Mouse (Mus musculus): ENCODE measurements around the gene Amigo1. TPM values are rescaled to one million over a fixed set of nuclear protein-coding genes. Genes with fewer than 3 reads are reported as not detected.

Amigo1 gene
- polyA plus RNA-seq, 1 experiment from 2014 or later: 6.3 TPM

DNA sequence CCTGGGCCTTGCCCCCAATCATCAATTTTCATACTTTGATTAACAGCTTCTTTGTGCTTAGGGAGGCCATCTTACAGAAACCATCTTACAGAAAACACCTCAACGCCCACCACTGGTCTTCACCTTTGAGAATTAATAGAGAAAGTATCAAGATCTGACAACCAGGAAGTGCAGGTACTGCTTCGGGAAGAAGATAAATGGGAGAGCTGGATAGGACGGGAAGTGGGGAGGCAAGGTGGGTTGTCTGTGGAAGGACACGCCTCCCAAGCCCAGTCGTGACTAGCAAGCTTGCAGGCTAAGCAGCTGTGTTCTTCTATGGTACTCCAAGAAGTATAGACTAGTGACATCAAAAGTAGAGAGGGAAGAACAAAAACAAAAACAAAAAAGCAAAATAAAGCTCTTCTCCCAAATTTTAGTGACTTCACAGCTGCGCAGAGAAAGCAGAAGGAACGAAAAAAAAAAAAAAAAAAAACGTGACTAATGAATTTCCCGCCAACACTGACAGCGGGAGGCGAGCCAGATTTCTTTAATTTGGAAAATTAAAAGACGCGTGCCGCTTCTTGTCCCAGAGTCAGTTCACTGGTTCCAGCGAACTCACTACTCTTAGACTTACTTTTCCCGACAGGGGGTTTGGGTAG lies 556 bp upstream of the Amigo1 start:
- H3K4me1 ChIP-seq: peaks cover 25% of the 10 kb centered on the region
- peak overlapping the region; percentile 70; the same call in 1 of the 2 replicates for H3K9ac ChIP-seq
- H3K36me3 ChIP-seq: 0 out of 2 replicates have a peak, but pooled peaks cover 3% of the 10 kb centered on the region
- no peaks in the 10 kb centered on the region for H3K9me3 ChIP-seq (replicated peaks)
- no peak for ATAC-seq (ENCODE audit: insufficient number of reproducible peaks, low FRiP score, low TSS enrichment, low read depth)
- peak overlapping the region; percentile 73 for H3K4me3 ChIP-seq (replicated peaks)
- peaks cover 6% of the 10 kb centered on the region; the same call in 1 of the 2 replicates for H3K27me3 ChIP-seq
- peak overlapping the region; percentile 90 for H3K4me2 ChIP-seq (replicated peaks)
- WGBS: 3% methylated on average over 16 of the region's 16 CpGs
- H3K27ac ChIP-seq (replicated peaks): no peak overlapping the region

DNA sequence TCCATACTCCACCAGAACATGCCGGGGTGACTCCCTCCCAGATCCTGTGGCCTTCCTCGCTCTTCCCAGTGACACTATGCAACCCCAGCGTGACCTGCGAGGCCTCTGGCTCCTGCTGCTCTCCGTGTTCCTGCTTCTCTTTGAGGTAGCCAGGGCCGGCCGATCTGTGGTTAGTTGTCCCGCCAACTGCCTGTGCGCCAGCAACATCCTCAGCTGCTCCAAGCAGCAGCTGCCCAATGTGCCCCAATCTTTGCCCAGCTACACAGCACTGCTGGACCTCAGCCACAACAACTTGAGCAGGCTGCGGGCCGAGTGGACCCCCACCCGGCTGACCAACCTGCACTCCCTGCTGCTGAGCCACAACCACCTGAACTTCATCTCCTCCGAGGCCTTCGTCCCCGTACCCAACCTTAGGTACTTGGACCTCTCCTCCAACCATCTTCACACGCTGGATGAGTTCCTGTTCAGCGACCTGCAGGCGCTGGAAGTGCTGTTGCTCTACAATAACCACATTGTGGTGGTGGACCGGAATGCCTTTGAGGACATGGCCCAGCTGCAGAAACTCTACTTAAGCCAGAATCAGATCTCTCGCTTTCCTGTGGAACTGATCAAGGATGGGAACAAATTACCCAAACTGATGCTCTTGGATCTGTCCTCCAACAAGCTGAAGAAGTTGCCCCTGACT lies 1.1 kb downstream of the Amigo1 start:
- H3K4me1 ChIP-seq: peaks cover 25% of the 10 kb centered on the region
- H3K4me2 ChIP-seq (replicated peaks): peak overlapping the region; percentile 90
- no peak for ATAC-seq (ENCODE audit: insufficient number of reproducible peaks, low FRiP score, low TSS enrichment, low read depth)
- H3K27ac ChIP-seq (replicated peaks): no peak overlapping the region
- H3K27me3 ChIP-seq: peaks cover 6% of the 10 kb centered on the region; the same call in 1 of the 2 replicates
- H3K4me3 ChIP-seq (replicated peaks): peak overlapping the region; percentile 73
- no peaks in the 10 kb centered on the region for H3K9me3 ChIP-seq (replicated peaks)
- H3K36me3 ChIP-seq: 0 out of 2 replicates have a peak, but pooled peaks cover 3% of the 10 kb centered on the region
- H3K9ac ChIP-seq: no peak overlapping the region
- 64% methylated on average over 20 of the region's 20 CpGs for WGBS

DNA sequence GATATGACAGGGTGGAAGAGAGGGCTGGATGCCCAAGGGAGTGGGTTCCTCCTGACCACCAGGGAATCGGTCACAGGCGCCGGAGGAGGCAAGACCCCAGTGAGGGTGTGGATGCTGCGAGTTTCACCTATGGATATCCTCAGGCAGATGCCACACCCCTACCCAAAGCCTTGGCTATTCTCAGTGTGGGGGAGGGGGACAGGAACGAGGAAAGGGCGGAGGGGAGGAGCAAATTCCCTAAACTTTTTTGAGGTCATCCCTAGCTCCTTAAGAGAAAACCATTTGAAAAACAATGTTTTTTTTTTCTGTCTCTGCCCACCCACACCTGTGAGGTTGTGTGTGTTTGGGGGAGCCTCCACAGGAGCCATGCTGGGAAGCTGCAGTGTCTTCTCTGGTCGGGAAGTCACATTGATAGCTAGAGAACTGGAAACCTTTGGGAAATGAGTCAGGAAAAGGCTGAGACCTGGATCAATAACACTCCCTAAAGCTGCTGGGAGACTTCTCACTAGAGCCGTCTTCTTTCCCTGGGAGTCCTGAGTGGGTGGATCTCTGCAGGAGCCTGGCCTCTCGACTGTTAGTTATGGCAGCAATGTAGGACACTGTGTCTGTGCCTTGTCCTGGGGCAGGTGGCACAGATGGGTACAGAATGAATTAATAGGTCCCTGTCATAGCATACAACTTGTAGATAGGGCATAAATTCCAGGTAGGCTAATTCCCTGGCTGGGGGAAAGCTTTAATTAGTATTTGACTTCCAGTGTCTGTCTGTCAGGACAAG lies 2.8 kb downstream of the Amigo1 start:
- ATAC-seq (ENCODE audit: insufficient number of reproducible peaks, low FRiP score, low TSS enrichment, low read depth): no peak
- Histone ChIP-seq H3K9ac (no peak overlapping the region), H3K4me3 (replicated peaks) (no peak overlapping the region), H3K27me3 (peaks cover 6% of the 10 kb centered on the region; the same call in 1 of the 2 replicates), H3K27ac (replicated peaks) (no peak overlapping the region), H3K4me2 (replicated peaks) (no peak overlapping the region), H3K36me3 (0 out of 2 replicates have a peak, but pooled peaks cover 3% of the 10 kb centered on the region), H3K9me3 (replicated peaks) (no peaks in the 10 kb centered on the region), H3K4me1 (peaks cover 25% of the 10 kb centered on the region)
- WGBS: 71% methylated on average over 8 of the region's 9 CpGs

DNA sequence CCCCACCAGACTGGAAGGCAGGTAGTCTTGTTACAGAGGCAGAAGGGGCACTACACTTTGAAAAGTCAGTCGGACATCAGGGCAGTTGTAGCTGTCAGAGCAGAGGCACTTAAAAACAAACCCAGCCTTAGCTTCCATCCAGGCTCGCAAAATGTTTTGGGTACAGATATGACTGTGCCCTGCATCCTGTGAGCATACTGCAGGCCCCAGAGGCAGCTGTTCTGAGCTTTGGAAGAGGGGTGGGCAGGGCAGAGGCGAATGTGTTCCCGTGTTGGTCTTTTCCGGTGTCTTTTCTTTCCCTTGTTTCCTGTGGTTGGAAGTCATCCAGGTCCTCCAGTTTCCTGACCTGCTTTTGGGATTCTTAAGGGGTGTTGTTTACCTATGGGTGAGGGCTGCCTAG lies 3.8 kb downstream of the Amigo1 start:
- no peak for ATAC-seq (ENCODE audit: insufficient number of reproducible peaks, low FRiP score, low TSS enrichment, low read depth)
- Histone ChIP-seq H3K9me3 (replicated peaks) (no peaks in the 10 kb centered on the region), H3K4me1 (peaks cover 25% of the 10 kb centered on the region), H3K27me3 (peaks cover 6% of the 10 kb centered on the region; the same call in 1 of the 2 replicates), H3K27ac (replicated peaks) (no peak overlapping the region), H3K9ac (no peak overlapping the region), H3K4me3 (replicated peaks) (no peak overlapping the region), H3K4me2 (replicated peaks) (no peak overlapping the region), H3K36me3 (0 out of 2 replicates have a peak, but pooled peaks cover 3% of the 10 kb centered on the region)
- WGBS: 46% methylated on average over 5 of the region's 5 CpGs

DNA sequence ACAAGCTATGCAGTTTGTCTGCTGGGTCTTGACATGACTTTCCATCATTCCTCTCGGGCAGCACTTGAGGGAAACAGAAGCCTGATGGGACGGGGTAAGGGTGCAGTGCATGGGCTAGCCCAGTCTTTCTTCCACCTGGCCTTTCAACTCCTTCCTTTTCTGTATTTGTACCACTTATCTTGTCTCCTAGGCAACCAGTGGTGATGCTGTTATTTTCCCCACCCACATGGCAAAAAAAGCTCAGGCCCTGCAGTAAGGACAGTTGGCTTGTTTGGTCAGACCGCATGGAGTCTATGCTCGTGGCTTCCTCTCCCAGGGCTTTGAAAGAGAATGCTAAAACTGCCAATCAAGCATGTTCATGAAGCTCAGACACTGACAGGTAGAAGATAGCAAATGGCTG lies 7.6 kb downstream of the Amigo1 start:
- no peak overlapping the region for H3K9ac ChIP-seq
- no peaks in the 10 kb centered on the region for H3K9me3 ChIP-seq (replicated peaks)
- no peak for ATAC-seq (ENCODE audit: insufficient number of reproducible peaks, low FRiP score, low TSS enrichment, low read depth)
- 71% methylated on average over 4 of the region's 4 CpGs for WGBS
- H3K4me3 ChIP-seq (replicated peaks): no peak overlapping the region
- peaks cover 29% of the 10 kb centered on the region for H3K4me1 ChIP-seq
- no peak overlapping the region for H3K4me2 ChIP-seq (replicated peaks)
- H3K27me3 ChIP-seq: no peaks in the 10 kb centered on the region
- H3K27ac ChIP-seq (replicated peaks): no peak overlapping the region; the same call in 1 of the 2 replicates
- no peaks in the 10 kb centered on the region for H3K36me3 ChIP-seq

DNA sequence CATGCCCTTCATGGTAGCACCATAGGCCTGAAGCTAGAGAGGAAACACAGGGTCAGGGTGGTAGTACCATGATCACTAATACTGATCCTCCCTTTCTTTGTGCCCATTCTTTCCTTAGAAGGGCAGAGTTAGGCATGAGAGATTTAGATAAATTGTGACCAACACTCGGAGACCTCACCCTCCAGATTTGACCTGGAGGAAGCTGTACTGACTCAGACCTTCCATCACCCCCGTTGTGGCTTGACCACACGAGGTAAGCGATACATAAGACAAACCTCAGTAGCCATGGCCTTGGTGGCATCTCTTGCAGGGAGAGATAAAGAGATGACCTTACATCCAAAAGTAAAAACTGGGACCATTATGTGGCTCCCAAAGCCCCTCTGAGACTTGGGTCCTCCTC lies 9.2 kb downstream of the Amigo1 start:
- Histone ChIP-seq H3K4me2 (replicated peaks) (no peak overlapping the region), H3K27ac (replicated peaks) (no peak overlapping the region), H3K4me1 (peaks cover 25% of the 10 kb centered on the region), H3K9ac (no peak overlapping the region), H3K27me3 (no peaks in the 10 kb centered on the region), H3K36me3 (no peaks in the 10 kb centered on the region), H3K4me3 (replicated peaks) (no peak overlapping the region), H3K9me3 (replicated peaks) (no peaks in the 10 kb centered on the region)
- ATAC-seq (ENCODE audit: insufficient number of reproducible peaks, low FRiP score, low TSS enrichment, low read depth): no peak
- WGBS: 84% methylated on average over 4 of the region's 4 CpGs

DNA sequence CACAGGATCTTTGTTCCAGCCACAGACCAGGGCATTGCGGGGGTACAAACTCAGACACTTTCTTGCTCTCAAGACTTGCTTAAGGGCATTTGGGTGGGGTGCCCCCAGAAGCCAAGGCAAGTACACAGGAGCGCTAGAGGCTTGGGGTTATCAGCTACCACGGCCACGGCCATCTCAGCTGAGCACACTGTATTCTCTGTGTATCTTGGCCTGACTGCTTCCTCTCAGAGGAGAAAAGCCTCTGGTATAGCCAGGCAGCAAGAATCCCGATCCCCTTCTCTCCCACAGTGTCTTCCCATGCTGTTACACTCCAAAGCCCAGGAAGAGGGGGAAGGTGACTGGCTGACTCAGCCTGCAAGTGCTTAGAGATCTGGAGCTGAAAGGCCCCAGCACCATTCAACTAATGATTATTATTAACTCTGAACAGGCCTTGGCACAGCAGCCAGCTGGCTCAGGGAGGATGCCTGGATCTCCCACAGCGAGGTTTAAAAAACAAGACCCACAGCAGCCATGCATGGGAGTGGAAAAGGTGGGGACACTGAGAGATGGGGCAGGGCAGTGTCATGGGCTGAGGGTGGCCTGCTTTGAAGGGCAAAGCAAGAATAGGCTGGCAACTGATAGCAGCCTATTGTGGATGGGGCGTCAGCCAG lies 9.9 kb downstream of the Amigo1 start:
- no peaks in the 10 kb centered on the region for H3K36me3 ChIP-seq
- peaks cover 23% of the 10 kb centered on the region for H3K4me1 ChIP-seq
- no peak overlapping the region for H3K4me3 ChIP-seq (replicated peaks)
- WGBS: 60% methylated on average over 7 of the region's 7 CpGs
- H3K9ac ChIP-seq: no peak overlapping the region; the same call in 1 of the 2 replicates
- H3K9me3 ChIP-seq (replicated peaks): no peaks in the 10 kb centered on the region
- peak overlapping the region; percentile 22 for H3K27ac ChIP-seq (replicated peaks)
- no peak overlapping the region for H3K4me2 ChIP-seq (replicated peaks)
- no peak for ATAC-seq (ENCODE audit: insufficient number of reproducible peaks, low FRiP score, low TSS enrichment, low read depth)
- H3K27me3 ChIP-seq: no peaks in the 10 kb centered on the region

DNA sequence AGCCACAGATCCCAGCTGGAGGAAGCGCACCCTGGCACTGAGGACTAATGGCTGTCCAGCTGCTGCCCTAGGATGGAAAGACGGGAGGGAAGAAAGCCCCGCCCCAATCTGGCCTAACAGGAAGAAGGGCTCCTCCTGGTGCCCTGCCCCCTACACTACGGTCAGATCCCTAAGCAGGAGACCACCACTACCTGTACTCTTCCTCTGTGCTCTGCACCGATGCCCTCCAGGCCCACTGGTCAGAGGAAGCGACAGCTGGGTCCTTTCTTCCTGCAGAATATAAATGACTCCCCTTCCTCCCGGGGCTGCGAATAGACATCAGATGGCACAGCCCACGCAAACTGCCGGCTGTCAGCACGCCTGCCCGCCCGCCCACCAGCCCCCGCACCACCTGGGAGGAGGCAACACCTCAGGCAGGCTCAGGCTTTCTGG lies 10.9 kb downstream of the Amigo1 start:
- no peak overlapping the region for H3K27ac ChIP-seq (replicated peaks)
- H3K4me3 ChIP-seq (replicated peaks): no peak overlapping the region
- no peaks in the 10 kb centered on the region; the same call in 1 of the 2 replicates for H3K36me3 ChIP-seq
- no peaks in the 10 kb centered on the region for H3K9me3 ChIP-seq (replicated peaks)
- 26% methylated on average over 14 of the region's 14 CpGs for WGBS
- H3K27me3 ChIP-seq: no peaks in the 10 kb centered on the region
- 0 out of 2 replicates have a peak overlapping the region, but pooled peaks have one; percentile 4 for H3K4me2 ChIP-seq (replicated peaks)
- ATAC-seq (ENCODE audit: insufficient number of reproducible peaks, low FRiP score, low TSS enrichment, low read depth): no peak
- H3K9ac ChIP-seq: no peak overlapping the region
- H3K4me1 ChIP-seq: peaks cover 32% of the 10 kb centered on the region

DNA sequence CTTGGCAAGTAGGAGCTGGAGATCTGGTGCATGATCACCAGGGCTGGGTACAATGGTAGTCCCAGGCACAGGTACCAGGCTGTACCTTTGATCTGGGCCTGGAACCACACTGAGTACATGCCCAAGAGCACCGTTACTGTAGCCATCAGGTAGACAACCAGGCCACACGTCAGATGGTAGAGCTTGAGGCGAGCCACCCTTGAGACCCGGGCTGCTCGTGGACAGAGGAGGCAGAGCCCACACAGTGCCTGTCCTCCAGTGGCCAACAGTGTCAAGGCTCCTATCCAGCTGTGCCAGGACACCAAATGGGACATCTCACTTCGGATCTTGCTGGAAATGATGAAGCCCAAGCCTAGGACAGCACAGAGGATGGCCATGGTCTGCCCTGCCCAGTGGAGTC lies 13.1 kb downstream of the Amigo1 start:
- no peak overlapping the region for H3K27ac ChIP-seq (replicated peaks)
- 93% methylated on average over 6 of the region's 6 CpGs for WGBS
- H3K4me2 ChIP-seq (replicated peaks): no peak overlapping the region
- no peak overlapping the region for H3K4me3 ChIP-seq (replicated peaks)
- no peaks in the 10 kb centered on the region for H3K27me3 ChIP-seq
- no peak overlapping the region for H3K9ac ChIP-seq
- peaks cover 32% of the 10 kb centered on the region for H3K4me1 ChIP-seq
- no peaks in the 10 kb centered on the region for H3K9me3 ChIP-seq (replicated peaks)
- ATAC-seq (ENCODE audit: insufficient number of reproducible peaks, low FRiP score, low TSS enrichment, low read depth): no peak
- H3K36me3 ChIP-seq: peaks cover 19% of the 10 kb centered on the region

DNA sequence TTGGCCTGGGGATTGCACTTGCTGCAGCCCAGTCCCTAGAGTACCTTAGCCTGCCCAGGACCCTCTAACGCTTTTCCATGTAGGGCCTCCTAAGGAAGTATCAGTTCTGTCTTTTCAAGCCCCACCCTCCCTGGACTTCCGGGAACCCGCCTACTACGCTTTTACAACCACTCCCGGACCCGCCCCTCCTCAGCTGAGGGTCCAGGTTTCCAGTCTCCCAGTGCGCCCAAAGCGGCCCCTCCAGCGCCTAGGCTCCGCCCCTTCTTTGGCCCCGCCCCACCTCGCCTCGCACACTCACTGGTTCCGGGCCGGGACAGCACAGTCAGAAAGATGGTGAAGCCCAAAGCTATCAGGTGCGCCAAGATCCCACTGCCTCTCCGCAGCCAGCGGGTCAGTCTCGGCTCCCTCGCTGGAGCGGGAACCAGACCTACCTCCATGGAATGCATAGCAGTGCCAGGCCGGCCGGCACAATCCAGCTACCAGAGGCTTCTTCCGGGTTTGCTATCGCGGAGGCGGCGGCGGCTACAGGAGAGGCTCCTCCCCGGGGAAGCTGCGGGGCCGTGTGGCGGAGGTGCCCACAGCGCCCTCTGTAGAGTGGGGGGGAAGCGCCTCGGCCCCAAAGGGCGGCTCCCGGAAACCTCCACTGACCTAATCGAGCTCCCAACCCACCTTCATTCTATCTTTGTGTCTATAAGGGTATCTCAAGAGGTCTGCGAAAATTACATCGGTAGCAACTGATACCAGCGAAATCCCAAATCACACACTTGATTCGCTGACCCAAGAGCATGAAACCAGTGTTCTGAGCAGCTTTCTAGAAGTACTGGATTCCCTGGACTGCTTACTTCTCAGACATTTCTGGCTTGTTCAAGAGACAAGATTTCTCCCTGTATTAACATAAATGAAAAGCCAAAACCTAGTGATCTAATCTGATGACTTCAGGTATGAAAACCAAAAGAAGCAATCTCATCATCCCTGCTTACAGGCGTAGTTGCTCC lies 14.5 kb downstream of the Amigo1 start, which contains the start of gene Cyb561d1:
Cyb561d1 (minus strand) TSS at position 884 of the 995 bp plus-strand sequence.
- H3K27me3 ChIP-seq: no peaks in the 10 kb centered on the region
- H3K4me3 ChIP-seq (replicated peaks): peak within 1 kb of the TSS; percentile 66
- 2% methylated on average over 44 of the region's 44 CpGs for WGBS
- peak within 1 kb of the TSS; percentile 23 for H3K9ac ChIP-seq
- peaks cover 33% of the 10 kb centered on the region for H3K36me3 ChIP-seq
- ATAC-seq (ENCODE audit: insufficient number of reproducible peaks, low FRiP score, low TSS enrichment, low read depth): peak; percentile 85
- no peaks in the 10 kb centered on the region for H3K9me3 ChIP-seq (replicated peaks)
- H3K4me2 ChIP-seq (replicated peaks): peak within 1 kb of the TSS; percentile 76
- H3K27ac ChIP-seq (replicated peaks): peak within 1 kb of the TSS; percentile 89
- peaks cover 32% of the 10 kb centered on the region for H3K4me1 ChIP-seq

Measured in embryonic facial prominence, embryonic 15.5 days (tissue).